Mouse (Mus musculus) lung, adult 2 months (tissue): Measurements from ENCODE around the gene Inpp4b. TPM values are rescaled to one million over a fixed set of nuclear protein-coding genes. Genes with fewer than 3 reads are reported as not detected.

ENCODE experiments used
- DNase-seq: peaks from one replicate; pipeline ENCODE4 v3.0.0; 2022
- H3K4me1 ChIP-seq: fragments of 200-500 bp; 2 replicates; pipeline ENCODE4 v1.6.1; 2011; ENCODE audit warnings: low read length; ENCODE audit not compliant: control insufficient read depth, insufficient read depth
- H3K4me3 ChIP-seq: fragments of 200-500 bp; replicated peaks from 2 replicates; pipeline ENCODE3; 2011; ENCODE audit warnings: low read depth, mild to moderate bottlenecking, control low read depth, low read length; ENCODE audit errors: extremely low read depth
- CTCF ChIP-seq: fragments of 200-500 bp; IDR thresholded peaks from 2 replicates; pipeline ENCODE4 v1.5.1; 2011; ENCODE audit warnings: mild to moderate bottlenecking, low read length, control low read depth; ENCODE audit not compliant: insufficient read depth
- POLR2A ChIP-seq: fragments of 200-500 bp; IDR thresholded peaks from 2 replicates; pipeline ENCODE4 v1.6.1; 2011; ENCODE audit warnings: low read depth, mild to moderate bottlenecking, control low read depth, low read length, borderline replicate concordance; ENCODE audit errors: extremely low read depth
- WGBS: fragments of 180-500 bp; shearing (Covaris S2); methylation state at CpG from one replicate; pipeline ENCODE4 v1.1.7; 2018; 5-methylcytosine and 5-hydroxymethylcytosine counted together
- polyA plus RNA-seq: library from polyadenylated mRNA; depleted of rRNA; stranded (reverse); fragments of >200 nt; gene quantifications from 2 replicates; pipeline ENCODE4 v1.2.3, GENCODE M21; 2012

Gene Inpp4b
- polyA plus RNA-seq, 1 experiment = 2.6 TPM

DNA sequence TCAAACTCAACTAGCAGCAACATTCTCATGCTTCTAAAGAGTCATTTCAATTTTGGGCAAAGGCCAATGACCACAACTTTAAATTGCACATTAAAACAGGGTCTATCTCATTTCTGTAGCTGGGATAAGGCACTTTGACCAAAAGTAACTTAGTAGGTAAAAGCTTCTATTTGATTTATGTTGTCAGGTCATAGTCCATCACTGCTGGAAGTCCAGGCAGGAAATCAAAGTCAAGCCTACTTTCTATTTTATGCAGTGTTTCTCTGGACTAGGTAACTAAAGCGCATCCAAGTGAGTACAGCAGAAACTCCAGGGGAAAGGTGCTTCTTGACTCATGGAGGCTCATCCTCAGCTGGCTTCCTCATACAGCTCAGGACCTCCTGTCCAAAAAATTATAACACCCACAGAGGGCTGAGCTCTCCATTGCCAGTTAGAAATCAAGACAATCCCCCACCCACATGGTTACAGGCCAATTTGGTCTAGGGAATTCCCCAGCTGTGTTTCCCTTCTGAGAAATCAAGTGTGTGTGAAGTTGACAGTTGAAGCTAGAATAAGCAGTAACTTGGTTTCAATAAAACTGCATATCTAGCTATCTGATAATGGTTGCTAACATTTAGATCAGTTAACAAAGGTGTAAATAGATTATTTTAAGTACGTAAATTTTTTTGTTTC lies 293.7 kb downstream of the Inpp4b start:
- no peaks in the 10 kb centered on the region; the same call in 1 of the 2 replicates for H3K4me1 ChIP-seq
- WGBS = 68% methylated on average over 2 of the region's 2 CpGs
- no peak for DNase-seq
- H3K4me3 ChIP-seq = no peak overlapping the region
- TF ChIP-seq CTCF = no peak
- TF ChIP-seq POLR2A = no peak

DNA sequence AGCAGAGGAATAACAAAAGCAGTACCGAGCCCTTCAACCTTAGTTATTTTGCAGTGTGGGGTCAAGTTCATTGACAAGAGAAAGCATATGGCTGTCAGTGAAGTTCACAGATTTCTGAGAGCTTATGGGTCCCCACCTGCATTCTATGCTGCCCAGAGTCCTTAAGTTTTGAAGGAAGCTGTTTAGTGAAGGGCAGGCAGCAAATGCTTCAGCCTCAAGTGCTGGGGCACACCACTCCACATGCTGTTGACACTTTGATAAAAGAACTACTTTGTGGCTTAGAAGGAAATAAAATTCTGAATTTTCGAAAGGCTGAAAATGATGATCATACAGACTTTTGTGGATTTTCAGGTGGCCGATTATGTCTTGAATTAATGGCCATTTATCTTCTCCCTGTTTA lies 296.1 kb downstream of the Inpp4b start:
- TF ChIP-seq POLR2A (no peak), CTCF (no peak)

DNA sequence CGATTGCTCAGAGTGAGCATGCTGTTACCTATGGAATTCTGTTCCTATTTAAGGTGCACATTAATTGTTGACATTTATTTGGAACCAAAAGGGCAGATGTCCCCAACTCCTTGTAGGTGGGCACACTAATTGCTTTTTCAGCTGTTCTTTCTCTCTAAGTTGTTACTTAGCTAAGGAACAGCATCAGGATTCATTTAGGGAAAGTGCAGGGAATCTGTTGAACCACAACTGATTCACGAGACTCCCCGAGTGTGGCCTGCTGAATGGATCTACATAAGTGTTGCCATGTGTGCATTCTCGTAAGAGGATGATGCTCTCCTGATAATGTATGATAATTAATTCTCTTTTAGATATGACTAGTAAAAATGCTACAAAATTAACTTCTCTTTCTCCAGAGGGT lies 297.5 kb downstream of the Inpp4b start:
- WGBS = 87% methylated on average over 4 of the region's 4 CpGs

More for the DNA sequence above, 296.1 kb downstream of the Inpp4b start:
- no peak for DNase-seq
- H3K4me1 ChIP-seq = no peaks in the 10 kb centered on the region; the same call in 1 of the 2 replicates
- no peak overlapping the region for H3K4me3 ChIP-seq
- 75% methylated on average over 3 of the region's 3 CpGs for WGBS

DNA sequence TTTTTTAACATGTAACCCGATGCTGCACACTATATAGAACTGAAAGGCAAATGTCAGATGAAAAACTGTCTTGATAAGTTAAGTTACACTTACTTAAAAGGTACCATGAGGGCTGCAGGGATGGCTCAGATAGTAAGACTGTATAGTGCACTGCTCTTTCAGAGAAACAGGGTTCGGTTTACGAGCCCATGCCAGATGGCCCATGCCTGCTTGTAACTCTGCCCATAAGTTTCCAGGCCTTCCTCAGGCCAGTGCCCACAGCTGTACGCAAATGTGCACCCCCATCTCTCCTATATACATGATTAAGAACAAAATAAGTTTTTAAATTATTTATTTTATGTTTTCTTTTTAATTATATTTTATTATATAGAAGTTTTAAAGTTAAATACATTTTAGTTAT lies 300.7 kb downstream of the Inpp4b start:
- Histone ChIP-seq H3K4me3 (no peak overlapping the region), H3K4me1 (no peaks in the 10 kb centered on the region)
- TF ChIP-seq CTCF (no peak), POLR2A (no peak)
- no peak for DNase-seq
- 91% methylated on average over 4 of the region's 4 CpGs for WGBS

More for the DNA sequence above, 297.5 kb downstream of the Inpp4b start:
- Histone ChIP-seq H3K4me1 (no peaks in the 10 kb centered on the region; the same call in 1 of the 2 replicates), H3K4me3 (no peak overlapping the region)
- no peak for DNase-seq
- TF ChIP-seq CTCF (no peak), POLR2A (no peak)

DNA sequence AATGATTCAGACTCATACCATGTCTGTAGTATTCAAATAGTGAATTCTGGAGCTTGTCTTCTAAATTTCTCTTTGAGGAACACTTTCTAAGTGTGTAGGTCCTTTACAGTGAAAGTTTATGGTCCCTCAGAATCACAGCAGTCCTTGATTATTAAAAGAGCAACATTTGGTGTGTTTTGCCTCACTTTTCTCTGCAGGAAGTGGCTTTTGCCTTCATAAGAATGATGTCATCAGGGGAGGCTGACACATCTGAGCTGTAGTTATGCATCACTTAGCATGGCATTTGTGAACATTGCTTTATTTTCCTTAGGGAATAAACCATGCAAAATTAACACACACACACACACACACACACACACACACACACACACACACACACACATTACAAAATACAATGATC lies 349.8 kb downstream of the Inpp4b start:
- no peaks in the 10 kb centered on the region for H3K4me1 ChIP-seq
- TF ChIP-seq CTCF = no peak
- no peak overlapping the region for H3K4me3 ChIP-seq
- no peak for DNase-seq

DNA sequence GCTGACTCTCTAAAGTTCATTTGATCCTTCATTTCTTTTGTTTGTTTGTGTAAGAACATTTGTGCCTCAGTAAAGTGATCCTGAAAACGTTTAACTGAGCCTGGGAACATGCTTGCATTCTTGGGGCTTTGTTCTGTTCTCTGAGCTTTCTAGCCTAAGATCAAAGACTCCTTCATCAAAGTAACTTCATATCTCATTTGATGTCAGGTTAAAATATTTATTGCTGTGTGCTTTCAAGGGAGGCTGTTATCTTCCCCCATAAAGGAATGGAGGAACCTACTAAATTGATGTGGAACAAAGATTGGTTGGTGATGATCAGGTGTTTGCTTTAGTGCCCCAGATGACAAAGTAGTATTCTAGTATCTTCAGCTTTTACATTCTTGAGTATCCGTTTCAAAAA lies 352.5 kb downstream of the Inpp4b start:
- Histone ChIP-seq H3K4me1 (no peaks in the 10 kb centered on the region), H3K4me3 (no peak overlapping the region)
- DNase-seq = no peak
- 26% methylated on average over 2 of the region's 2 CpGs for WGBS
- TF ChIP-seq CTCF (no peak), POLR2A (no peak)

DNA sequence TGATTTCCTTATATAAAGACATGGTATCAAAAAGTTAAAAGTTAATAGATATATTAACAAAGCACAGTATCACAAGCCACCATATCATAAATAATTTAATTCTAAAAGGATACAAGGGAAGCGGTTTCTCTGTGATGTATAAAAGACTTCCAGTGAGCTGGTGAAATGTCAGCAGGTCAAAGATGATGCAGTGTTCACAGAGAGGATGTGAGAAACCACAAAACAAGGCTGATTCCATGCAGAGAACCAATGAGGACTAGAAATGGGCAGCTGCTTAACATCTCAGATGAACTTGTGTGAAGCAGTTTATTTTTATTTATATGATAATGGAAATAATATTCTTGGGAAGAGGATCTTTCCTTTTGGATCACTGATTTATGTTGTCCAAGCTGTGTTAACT lies 359.7 kb downstream of the Inpp4b start:
- TF ChIP-seq CTCF (no peak), POLR2A (no peak)
- H3K4me1 ChIP-seq = no peaks in the 10 kb centered on the region
- WGBS = 66% methylated on average over 1 of the region's 1 CpGs
- DNase-seq = no peak
- no peak overlapping the region for H3K4me3 ChIP-seq

DNA sequence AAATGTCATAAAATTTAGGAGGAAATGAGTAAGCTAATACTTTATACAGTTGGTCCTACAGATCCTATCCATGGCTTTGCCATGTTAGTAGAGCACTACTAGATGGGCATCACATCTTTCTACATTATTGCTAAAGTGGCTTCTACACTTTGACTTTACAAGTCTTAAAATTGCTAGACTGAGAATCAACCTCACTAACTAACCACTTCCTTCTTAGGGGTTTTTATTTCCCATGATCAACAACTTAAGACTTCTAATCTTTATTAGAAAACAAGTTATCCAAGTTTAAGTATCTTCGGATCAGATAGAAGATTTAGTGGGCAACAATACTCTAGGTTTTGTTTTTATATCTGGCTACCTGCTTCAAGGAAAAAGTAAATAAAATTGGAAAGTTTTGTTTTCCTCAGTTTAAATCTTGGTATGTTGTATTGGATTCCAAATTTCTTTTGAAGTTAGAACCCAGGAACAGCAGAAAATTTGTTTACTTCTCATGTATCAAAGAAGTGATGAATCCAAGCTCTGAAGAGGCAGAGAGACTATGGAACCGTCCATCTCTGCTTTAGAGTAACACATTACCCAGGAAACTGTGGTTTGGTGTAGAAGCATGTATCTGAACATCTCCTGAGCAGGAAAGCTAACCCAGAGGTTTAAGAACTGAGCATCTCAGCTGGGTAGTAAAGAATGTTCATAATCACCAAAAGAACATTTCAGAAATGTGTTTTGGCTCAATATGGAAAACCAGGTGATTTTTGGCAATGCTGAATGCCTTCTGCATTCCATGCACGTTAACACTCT lies 361.4 kb downstream of the Inpp4b start:
- Histone ChIP-seq H3K4me3 (no peak overlapping the region), H3K4me1 (no peaks in the 10 kb centered on the region)
- TF ChIP-seq POLR2A (no peak), CTCF (no peak)
- DNase-seq = no peak
- WGBS = 66% methylated on average over 3 of the region's 3 CpGs

DNA sequence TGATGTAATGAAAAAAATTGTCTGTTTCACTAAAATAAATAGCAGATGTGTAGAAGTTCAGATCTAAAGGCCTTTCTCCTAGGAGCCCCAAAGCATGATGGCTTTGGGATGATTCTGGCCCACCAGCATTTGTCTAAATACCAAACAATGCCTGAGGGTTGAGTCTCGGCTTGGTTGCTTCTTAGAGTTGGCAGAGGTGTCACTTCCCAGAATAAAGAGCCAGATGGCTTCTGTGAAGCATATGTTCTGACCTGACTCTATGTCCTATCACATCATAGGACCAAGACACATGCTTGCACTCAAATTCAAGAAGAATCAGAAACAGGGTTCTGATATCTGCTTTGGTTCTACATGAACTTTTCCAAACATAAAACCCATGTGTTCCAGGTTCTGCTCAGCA lies 365.1 kb downstream of the Inpp4b start:
- no peak for DNase-seq
- H3K4me1 ChIP-seq = no peaks in the 10 kb centered on the region
- no peak overlapping the region for H3K4me3 ChIP-seq
- WGBS = 63% methylated on average over 1 of the region's 1 CpGs
- TF ChIP-seq CTCF (no peak), POLR2A (no peak)

DNA sequence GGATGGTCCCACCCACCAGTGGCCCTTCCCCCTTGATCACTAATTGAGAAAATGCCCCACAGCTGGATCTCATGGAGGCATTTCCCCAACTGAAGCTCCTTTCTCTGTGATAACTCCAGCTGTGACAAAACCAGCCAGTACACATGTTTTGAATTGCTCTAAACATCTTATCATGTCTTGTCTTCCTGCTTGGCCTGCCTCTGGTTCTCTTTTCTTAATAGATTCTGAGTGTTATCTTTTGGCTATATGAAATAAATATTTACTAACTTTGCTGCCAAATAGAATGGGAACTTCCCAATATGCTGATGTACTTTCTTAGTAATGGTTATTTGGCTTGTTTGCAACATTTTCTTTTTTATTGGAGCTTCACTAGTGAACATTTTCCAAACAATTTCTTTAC lies 389.0 kb downstream of the Inpp4b start:
- no peak for DNase-seq
- no peak overlapping the region for H3K4me3 ChIP-seq
- no peaks in the 10 kb centered on the region for H3K4me1 ChIP-seq
- no peak for TF ChIP-seq POLR2A
- no peak for TF ChIP-seq CTCF
